Mouse (Mus musculus): Measurements from ENCODE around the gene Dnah14.

Gene Dnah14

GRCm38 (mm10) chr1:181599376-181599775, 23.0 kb downstream of the Dnah14 start:
- DNase-seq (ENCODE audit: low spot score in 2 of 2), result no peak

- no peak for DNase-seq (ENCODE audit: low spot score in 2 of 2)
Measured at GRCm38 (mm10) chr1:181611118-181611517, 34.8 kb downstream of the Dnah14 start.

GRCm38 (mm10) chr1:181615866-181616491, 39.6 kb downstream of the Dnah14 start:
- peak; percentile 58 to 81 for DNase-seq (ENCODE audit: low spot score in 2 of 2)

- peak in 1 of 2 experiments; percentile 27 for DNase-seq (ENCODE audit: low spot score in 2 of 2)
Measured at GRCm38 (mm10) chr1:181617332-181617731, 41.0 kb downstream of the Dnah14 start.

- no peak for DNase-seq (ENCODE audit: low spot score in 2 of 2)
Measured at GRCm38 (mm10) chr1:181623149-181623680, 46.9 kb downstream of the Dnah14 start.

- no peak for DNase-seq (ENCODE audit: low spot score in 2 of 2)
Measured at GRCm38 (mm10) chr1:181624876-181625275, 48.5 kb downstream of the Dnah14 start.

- no peak for DNase-seq (ENCODE audit: low spot score in 2 of 2)
Measured at GRCm38 (mm10) chr1:181628276-181628675, 51.9 kb downstream of the Dnah14 start.

- DNase-seq (ENCODE audit: low spot score in 2 of 2), result no peak
Measured at GRCm38 (mm10) chr1:181631371-181631770, 55.0 kb downstream of the Dnah14 start.

GRCm38 (mm10) chr1:181637997-181638713, 61.8 kb downstream of the Dnah14 start:
- DNase-seq (ENCODE audit: low spot score in 2 of 2), result no peak

GRCm38 (mm10) chr1:181640383-181640782, 64.0 kb downstream of the Dnah14 start:
- DNase-seq (ENCODE audit: low spot score in 2 of 2), result no peak

- no peak for DNase-seq (ENCODE audit: low spot score in 2 of 2)
Measured at GRCm38 (mm10) chr1:181647467-181647866, 71.1 kb downstream of the Dnah14 start.

GRCm38 (mm10) chr1:181653481-181653880, 77.1 kb downstream of the Dnah14 start:
- DNase-seq (ENCODE audit: low spot score in 2 of 2), result no peak

- DNase-seq (ENCODE audit: low spot score in 2 of 2), result peak in 1 of 2 experiments; percentile 26
Measured at GRCm38 (mm10) chr1:181656421-181656820, 80.1 kb downstream of the Dnah14 start.

- no peak for DNase-seq (ENCODE audit: low spot score in 2 of 2)
Measured at GRCm38 (mm10) chr1:181666801-181667200, 90.4 kb downstream of the Dnah14 start.

- DNase-seq (ENCODE audit: low spot score in 2 of 2), result no peak
Measured at GRCm38 (mm10) chr1:181694729-181695498, 118.6 kb downstream of the Dnah14 start.

- no peak for DNase-seq (ENCODE audit: low spot score in 2 of 2)
Measured at GRCm38 (mm10) chr1:181728707-181729106, 152.3 kb downstream of the Dnah14 start.

- no peak for DNase-seq (ENCODE audit: low spot score in 2 of 2)
Measured at GRCm38 (mm10) chr1:181733517-181733916, 157.2 kb downstream of the Dnah14 start.

GRCm38 (mm10) chr1:181740259-181740658, 163.9 kb downstream of the Dnah14 start:
- no peak for DNase-seq (ENCODE audit: low spot score in 2 of 2)

GRCm38 (mm10) chr1:181742251-181742885, 166.0 kb downstream of the Dnah14 start:
- DNase-seq (ENCODE audit: low spot score in 2 of 2), result no peak

GRCm38 (mm10) chr1:181769392-181769791, 193.0 kb downstream of the Dnah14 start:
- no peak for DNase-seq (ENCODE audit: low spot score in 2 of 2)

- no peak for DNase-seq (ENCODE audit: low spot score in 2 of 2)
Measured at GRCm38 (mm10) chr1:181771871-181772270, 195.5 kb downstream of the Dnah14 start.

GRCm38 (mm10) chr1:181776541-181776940, 200.2 kb downstream of the Dnah14 start:
- DNase-seq (ENCODE audit: low spot score in 2 of 2), result no peak
